Mouse (Mus musculus): ENCODE data around the gene Hspbp1. TPM values are rescaled to one million over a fixed set of nuclear protein-coding genes. Genes with fewer than 3 reads are reported as not detected.

The Hspbp1 gene
- polyA plus RNA-seq, 1 experiment from 2014 or later: 54.4 TPM

- ATAC-seq: peak; percentile 56; the same call in 1 of the 2 replicates
- no peaks in the 10 kb centered on the region for H3K4me1 ChIP-seq (ENCODE audit: insufficient read depth, low read depth, low read length)
- no peak overlapping the region for H3K4me2 ChIP-seq (replicated peaks; ENCODE audit: low read depth, low read length)
- no peak overlapping the region for H3K9ac ChIP-seq (replicated peaks; ENCODE audit: low read depth)
- DNase-seq (ENCODE audit: low spot score): peak; percentile 69
- TF ChIP-seq CTCF (IDR thresholded peaks at IDR 0.05): peak; percentile 65
- TF ChIP-seq EP300 (IDR thresholded peaks at IDR 0.05): no peak
- no peaks in the 10 kb centered on the region for H3K27me3 ChIP-seq (replicated peaks; ENCODE audit: insufficient read depth, low read length)
- H3K36me3 ChIP-seq (ENCODE audit: insufficient read depth, low read length): no peaks in the 10 kb centered on the region
- H3K9me3 ChIP-seq (ENCODE audit: low read length): no peaks in the 10 kb centered on the region
- 22% methylated on average over 4 of the region's 4 CpGs for WGBS
- no peak overlapping the region for H3K27ac ChIP-seq (ENCODE audit: low read length)
- no peak overlapping the region for H3K4me3 ChIP-seq (ENCODE audit: low read depth, low read length)
Observed at GRCm38 (mm10) chr7:4623544-4624189, 61.2 kb downstream of the Hspbp1 start.

DNA sequence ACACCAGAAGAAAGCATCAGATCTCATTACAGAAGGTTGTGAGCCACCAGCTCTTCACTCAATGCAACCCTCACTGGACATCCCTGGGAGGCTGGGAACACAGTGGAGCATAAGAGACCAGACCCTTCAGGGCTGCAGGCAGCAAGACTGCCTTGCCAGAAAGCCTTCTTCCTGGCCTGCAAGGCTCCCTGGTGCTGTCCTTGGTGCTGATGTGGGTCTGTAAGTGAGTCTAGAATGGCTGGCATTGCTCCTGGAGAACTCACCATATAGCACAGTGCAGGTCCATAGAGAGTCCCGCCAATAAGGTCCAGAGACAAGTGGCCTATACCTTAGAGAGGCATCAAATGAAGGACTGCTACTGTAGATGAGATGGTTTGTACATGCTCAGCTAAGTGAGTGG, 64.9 kb downstream of the Hspbp1 start:
- peak; percentile 59 for DNase-seq (ENCODE audit: low spot score)
- Histone ChIP-seq H3K4me1 (ENCODE audit: insufficient read depth, low read depth, low read length) (no peaks in the 10 kb centered on the region), H3K36me3 (ENCODE audit: insufficient read depth, low read length) (no peaks in the 10 kb centered on the region), H3K4me2 (replicated peaks; ENCODE audit: low read depth, low read length) (no peak overlapping the region), H3K27me3 (replicated peaks; ENCODE audit: insufficient read depth, low read length) (no peaks in the 10 kb centered on the region), H3K4me3 (ENCODE audit: low read depth, low read length) (no peak overlapping the region), H3K9ac (replicated peaks; ENCODE audit: low read depth) (no peak overlapping the region), H3K9me3 (ENCODE audit: low read length) (no peaks in the 10 kb centered on the region), H3K27ac (ENCODE audit: low read length) (no peak overlapping the region)
- TF ChIP-seq EP300 (IDR thresholded peaks at IDR 0.05): no peak
- TF ChIP-seq CTCF (IDR thresholded peaks at IDR 0.05): no peak
- ATAC-seq: no peak
- WGBS: 14% methylated on average over 1 of the region's 1 CpGs

- H3K27ac ChIP-seq (ENCODE audit: low read length): no peak overlapping the region
- H3K4me2 ChIP-seq (replicated peaks; ENCODE audit: low read depth, low read length): no peak overlapping the region
- H3K9me3 ChIP-seq (ENCODE audit: low read length): no peaks in the 10 kb centered on the region
- TF ChIP-seq CTCF (IDR thresholded peaks at IDR 0.05) (no peak), EP300 (IDR thresholded peaks at IDR 0.05) (no peak)
- H3K4me1 ChIP-seq (ENCODE audit: insufficient read depth, low read depth, low read length): no peaks in the 10 kb centered on the region
- ATAC-seq (no peak), DNase-seq (ENCODE audit: low spot score) (no peak)
- H3K36me3 ChIP-seq (ENCODE audit: insufficient read depth, low read length): no peaks in the 10 kb centered on the region
- H3K4me3 ChIP-seq (ENCODE audit: low read depth, low read length): no peak overlapping the region
- WGBS: 57% methylated on average over 14 of the region's 14 CpGs
- no peaks in the 10 kb centered on the region for H3K27me3 ChIP-seq (replicated peaks; ENCODE audit: insufficient read depth, low read length)
- no peak overlapping the region for H3K9ac ChIP-seq (replicated peaks; ENCODE audit: low read depth)
Observed at GRCm38 (mm10) chr7:4613740-4614403, 71.0 kb downstream of the Hspbp1 start.

DNA sequence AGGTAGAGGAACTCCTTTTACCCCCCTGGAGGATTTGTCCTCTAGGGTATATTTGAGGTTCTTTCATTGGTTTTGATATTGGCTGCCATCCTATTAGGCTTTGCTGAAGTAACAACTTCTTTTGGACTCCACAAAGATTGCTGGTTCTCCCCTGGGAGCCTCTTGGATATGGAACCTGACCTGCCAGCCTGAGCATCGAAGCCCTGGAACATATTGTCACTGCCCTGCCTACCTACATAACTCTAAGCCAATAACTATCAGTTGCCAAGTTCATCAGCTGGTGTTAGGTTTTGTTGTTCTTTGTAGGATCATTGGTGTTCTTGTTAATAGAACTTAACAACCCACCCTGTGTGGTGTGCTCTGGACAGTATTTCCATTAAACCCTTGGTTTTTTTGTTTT, 71.9 kb downstream of the Hspbp1 start:
- DNase-seq (ENCODE audit: low spot score): no peak
- ATAC-seq: no peak
- Histone ChIP-seq H3K36me3 (ENCODE audit: insufficient read depth, low read length) (no peaks in the 10 kb centered on the region), H3K9ac (replicated peaks; ENCODE audit: low read depth) (no peak overlapping the region), H3K9me3 (ENCODE audit: low read length) (no peaks in the 10 kb centered on the region), H3K4me1 (ENCODE audit: insufficient read depth, low read depth, low read length) (no peaks in the 10 kb centered on the region), H3K4me2 (replicated peaks; ENCODE audit: low read depth, low read length) (no peak overlapping the region), H3K27ac (ENCODE audit: low read length) (no peak overlapping the region), H3K4me3 (ENCODE audit: low read depth, low read length) (no peak overlapping the region), H3K27me3 (replicated peaks; ENCODE audit: insufficient read depth, low read length) (no peaks in the 10 kb centered on the region)
- 91% methylated on average over 1 of the region's 1 CpGs for WGBS
- TF ChIP-seq CTCF (IDR thresholded peaks at IDR 0.05): no peak
- no peak for TF ChIP-seq EP300 (IDR thresholded peaks at IDR 0.05)

- TF ChIP-seq CTCF (IDR thresholded peaks at IDR 0.05) (no peak), EP300 (IDR thresholded peaks at IDR 0.05) (no peak)
- no peaks in the 10 kb centered on the region for H3K36me3 ChIP-seq (ENCODE audit: insufficient read depth, low read length)
- 64% methylated on average over 7 of the region's 8 CpGs for WGBS
Observed at GRCm38 (mm10) chr7:4612386-4612785, 72.5 kb downstream of the Hspbp1 start.

DNA sequence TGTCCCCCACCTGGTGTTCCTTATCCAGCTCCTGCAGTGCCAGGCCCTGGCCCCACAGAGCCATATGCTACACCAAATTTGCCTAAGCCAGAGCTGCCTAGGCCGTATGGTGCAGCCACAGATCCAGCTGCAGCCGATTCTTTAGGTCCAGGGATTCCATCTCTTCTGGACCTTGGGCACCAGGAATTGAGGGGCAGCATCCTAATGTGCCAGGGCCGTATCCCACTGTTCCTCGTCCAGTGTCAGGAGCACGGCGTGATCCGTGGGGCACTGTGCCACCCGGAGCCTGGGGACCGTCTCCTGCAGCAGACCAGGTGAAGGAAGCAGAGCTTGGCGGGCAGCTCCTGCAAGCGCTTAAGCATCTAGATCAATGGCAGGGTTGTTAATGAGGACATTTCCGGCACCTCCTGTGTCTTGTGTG, 72.9 kb downstream of the Hspbp1 start:
- Histone ChIP-seq H3K4me3 (ENCODE audit: low read depth, low read length) (no peak overlapping the region), H3K27ac (ENCODE audit: low read length) (no peak overlapping the region), H3K27me3 (replicated peaks; ENCODE audit: insufficient read depth, low read length) (no peaks in the 10 kb centered on the region), H3K36me3 (ENCODE audit: insufficient read depth, low read length) (no peaks in the 10 kb centered on the region), H3K4me1 (ENCODE audit: insufficient read depth, low read depth, low read length) (no peaks in the 10 kb centered on the region), H3K4me2 (replicated peaks; ENCODE audit: low read depth, low read length) (no peak overlapping the region), H3K9ac (replicated peaks; ENCODE audit: low read depth) (no peak overlapping the region), H3K9me3 (ENCODE audit: low read length) (no peaks in the 10 kb centered on the region)
- DNase-seq (ENCODE audit: low spot score): no peak
- no peak for TF ChIP-seq CTCF (IDR thresholded peaks at IDR 0.05)
- no peak for TF ChIP-seq EP300 (IDR thresholded peaks at IDR 0.05)
- 72% methylated on average over 12 of the region's 12 CpGs for WGBS
- no peak for ATAC-seq

More at GRCm38 (mm10) chr7:4612386-4612785, 72.5 kb downstream of the Hspbp1 start:
- Histone ChIP-seq H3K4me1 (ENCODE audit: insufficient read depth, low read depth, low read length) (no peaks in the 10 kb centered on the region), H3K4me3 (ENCODE audit: low read depth, low read length) (no peak overlapping the region), H3K9ac (replicated peaks; ENCODE audit: low read depth) (no peak overlapping the region), H3K27me3 (replicated peaks; ENCODE audit: insufficient read depth, low read length) (no peaks in the 10 kb centered on the region), H3K9me3 (ENCODE audit: low read length) (no peaks in the 10 kb centered on the region), H3K27ac (ENCODE audit: low read length) (no peak overlapping the region), H3K4me2 (replicated peaks; ENCODE audit: low read depth, low read length) (no peak overlapping the region)
- no peak for DNase-seq (ENCODE audit: low spot score)
- no peak for ATAC-seq
